Mouse (Mus musculus): ENCODE results near the gene Ppp1r36. TPM values are rescaled to one million over a fixed set of nuclear protein-coding genes. Genes with fewer than 3 reads are reported as not detected.
A peak's percentile ranks its signal among the peaks of the same experiment; 100 is the strongest.

The Ppp1r36 gene
- polyA plus RNA-seq, 1 experiment from 2014 or later = 4.5 TPM

GRCm38 (mm10) chr12:76402991-76403885 is 14.1 kb upstream of the Ppp1r36 start:
- Histone ChIP-seq H3K4me3 (peak overlapping the region; percentile 65), H3K36me3 (no peaks in the 10 kb centered on the region), H3K9me3 (no peaks in the 10 kb centered on the region), H3K27ac (peak overlapping the region; percentile 81; the same call in 1 of the 2 replicates), H3K9ac (peak overlapping the region; percentile 68), H3K4me1 (peaks cover 24% of the 10 kb centered on the region), H3K4me2 (replicated peaks) (peak overlapping the region; percentile 87), H3K27me3 (peaks cover 42% of the 10 kb centered on the region)
- WGBS = under 1% methylated on average over 54 of the region's 54 CpGs
- ATAC-seq (ENCODE audit: low FRiP score, low read depth) = peak; percentile 91

GRCm38 (mm10) chr12:76403886-76404537 is 13.3 kb upstream of the Ppp1r36 start, which contains the start of gene Hspa2:
TSS of gene Hspa2 (plus strand) at chr12:76404176.
- peaks cover 24% of the 10 kb centered on the region for H3K4me1 ChIP-seq
- peak within 1 kb of the TSS; percentile 68 for H3K9ac ChIP-seq
- peak within 1 kb of the TSS; percentile 65 for H3K4me3 ChIP-seq
- H3K9me3 ChIP-seq = no peaks in the 10 kb centered on the region
- H3K36me3 ChIP-seq = no peaks in the 10 kb centered on the region
- peak; percentile 96 for ATAC-seq (ENCODE audit: low FRiP score, low read depth)
- peak within 1 kb of the TSS; percentile 81; the same call in 1 of the 2 replicates for H3K27ac ChIP-seq
- peak within 1 kb of the TSS; percentile 87 for H3K4me2 ChIP-seq (replicated peaks)
- peaks cover 42% of the 10 kb centered on the region for H3K27me3 ChIP-seq
- WGBS = under 1% methylated on average over 54 of the region's 54 CpGs

GRCm38 (mm10) chr12:76404836-76405182 is 12.5 kb upstream of the Ppp1r36 start:
- no peak overlapping the region for H3K27ac ChIP-seq
- H3K4me2 ChIP-seq (replicated peaks) = peak overlapping the region; percentile 87
- H3K36me3 ChIP-seq = no peaks in the 10 kb centered on the region
- H3K27me3 ChIP-seq = peaks cover 42% of the 10 kb centered on the region
- H3K4me1 ChIP-seq = peaks cover 24% of the 10 kb centered on the region
- no peaks in the 10 kb centered on the region for H3K9me3 ChIP-seq
- peak overlapping the region; percentile 53; the same call in 1 of the 2 replicates for H3K9ac ChIP-seq
- peak overlapping the region; percentile 65 for H3K4me3 ChIP-seq
- ATAC-seq (ENCODE audit: low FRiP score, low read depth) = no peak
- 11% methylated on average over 20 of the region's 20 CpGs for WGBS

- peak overlapping the region; percentile 87 for H3K4me2 ChIP-seq (replicated peaks)
- H3K27ac ChIP-seq = no peak overlapping the region
- H3K27me3 ChIP-seq = peaks cover 42% of the 10 kb centered on the region
- H3K9me3 ChIP-seq = no peaks in the 10 kb centered on the region
- peak overlapping the region; percentile 65 for H3K4me3 ChIP-seq
- H3K4me1 ChIP-seq = peaks cover 24% of the 10 kb centered on the region
- no peak overlapping the region; the same call in 1 of the 2 replicates for H3K9ac ChIP-seq
- 3% methylated on average over 64 of the region's 64 CpGs for WGBS
- no peaks in the 10 kb centered on the region for H3K36me3 ChIP-seq
- no peak for ATAC-seq (ENCODE audit: low FRiP score, low read depth)
These were observed 12.0 kb upstream of the Ppp1r36 start for GRCm38 (mm10) chr12:76405183-76405970.

- Histone ChIP-seq H3K4me1 (peaks cover 24% of the 10 kb centered on the region), H3K9ac (0 out of 2 replicates have a peak overlapping the region, but pooled peaks have one; percentile 13), H3K4me2 (replicated peaks) (peak overlapping the region; percentile 87), H3K36me3 (no peaks in the 10 kb centered on the region), H3K27ac (no peak overlapping the region), H3K9me3 (no peaks in the 10 kb centered on the region), H3K27me3 (peaks cover 42% of the 10 kb centered on the region), H3K4me3 (peak overlapping the region; percentile 65)
- 2% methylated on average over 23 of the region's 23 CpGs for WGBS
- no peak for ATAC-seq (ENCODE audit: low FRiP score, low read depth)
These were observed 11.4 kb upstream of the Ppp1r36 start for GRCm38 (mm10) chr12:76405971-76406370.

- WGBS = 41% methylated on average over 1 of the region's 1 CpGs
- Histone ChIP-seq H3K9me3 (no peaks in the 10 kb centered on the region), H3K4me1 (peaks cover 24% of the 10 kb centered on the region), H3K27me3 (peaks cover 40% of the 10 kb centered on the region), H3K4me3 (no peak overlapping the region), H3K27ac (no peak overlapping the region), H3K4me2 (replicated peaks) (no peak overlapping the region), H3K36me3 (no peaks in the 10 kb centered on the region), H3K9ac (no peak overlapping the region)
- no peak for ATAC-seq (ENCODE audit: low FRiP score, low read depth)
These were observed 10.2 kb upstream of the Ppp1r36 start for GRCm38 (mm10) chr12:76407184-76407583.

- 10% methylated on average over 4 of the region's 4 CpGs for WGBS
- no peak for ATAC-seq (ENCODE audit: low FRiP score, low read depth)
- no peak overlapping the region for H3K4me3 ChIP-seq
- H3K27ac ChIP-seq = no peak overlapping the region
- peaks cover 18% of the 10 kb centered on the region for H3K4me1 ChIP-seq
- no peak overlapping the region for H3K4me2 ChIP-seq (replicated peaks)
- H3K9ac ChIP-seq = no peak overlapping the region
- no peaks in the 10 kb centered on the region for H3K9me3 ChIP-seq
- peaks cover 35% of the 10 kb centered on the region for H3K27me3 ChIP-seq
- H3K36me3 ChIP-seq = no peaks in the 10 kb centered on the region
These were observed 8.2 kb upstream of the Ppp1r36 start for GRCm38 (mm10) chr12:76409166-76409565.

GRCm38 (mm10) chr12:76415383-76416010 is 1.8 kb upstream of the Ppp1r36 start:
- H3K9ac ChIP-seq = no peak overlapping the region
- H3K4me2 ChIP-seq (replicated peaks) = no peak overlapping the region
- no peak overlapping the region for H3K4me3 ChIP-seq
- H3K4me1 ChIP-seq = no peaks in the 10 kb centered on the region
- 74% methylated on average over 12 of the region's 12 CpGs for WGBS
- ATAC-seq (ENCODE audit: low FRiP score, low read depth) = no peak
- peaks cover 4% of the 10 kb centered on the region; the same call in 1 of the 2 replicates for H3K9me3 ChIP-seq
- H3K27me3 ChIP-seq = no peaks in the 10 kb centered on the region
- H3K27ac ChIP-seq = no peak overlapping the region
- no peaks in the 10 kb centered on the region for H3K36me3 ChIP-seq

GRCm38 (mm10) chr12:76418346-76418745 is 1.0 kb downstream of the Ppp1r36 start:
- Histone ChIP-seq H3K27me3 (no peaks in the 10 kb centered on the region), H3K9me3 (peaks cover 4% of the 10 kb centered on the region; the same call in 1 of the 2 replicates), H3K4me2 (replicated peaks) (0 out of 2 replicates have a peak overlapping the region, but pooled peaks have one; percentile 81), H3K36me3 (no peaks in the 10 kb centered on the region), H3K9ac (no peak overlapping the region), H3K4me3 (no peak overlapping the region), H3K4me1 (no peaks in the 10 kb centered on the region), H3K27ac (no peak overlapping the region)
- ATAC-seq (ENCODE audit: low FRiP score, low read depth) = no peak
- WGBS = 92% methylated on average over 5 of the region's 5 CpGs

- Histone ChIP-seq H3K27ac (no peak overlapping the region), H3K9ac (no peak overlapping the region), H3K27me3 (no peaks in the 10 kb centered on the region), H3K4me3 (no peak overlapping the region), H3K4me1 (no peaks in the 10 kb centered on the region), H3K4me2 (replicated peaks) (no peak overlapping the region), H3K36me3 (no peaks in the 10 kb centered on the region), H3K9me3 (0 out of 2 replicates have a peak, but pooled peaks cover 6% of the 10 kb centered on the region)
- 88% methylated on average over 3 of the region's 3 CpGs for WGBS
- no peak for ATAC-seq (ENCODE audit: low FRiP score, low read depth)
These were observed 7.9 kb downstream of the Ppp1r36 start for GRCm38 (mm10) chr12:76425256-76425655.

- H3K9me3 ChIP-seq = 0 out of 2 replicates have a peak, but pooled peaks cover 6% of the 10 kb centered on the region
- no peak overlapping the region for H3K4me2 ChIP-seq (replicated peaks)
- H3K4me1 ChIP-seq = no peaks in the 10 kb centered on the region
- no peak overlapping the region for H3K4me3 ChIP-seq
- H3K36me3 ChIP-seq = no peaks in the 10 kb centered on the region
- H3K9ac ChIP-seq = no peak overlapping the region
- no peaks in the 10 kb centered on the region for H3K27me3 ChIP-seq
- no peak overlapping the region for H3K27ac ChIP-seq
- ATAC-seq (ENCODE audit: low FRiP score, low read depth) = no peak
- WGBS = 50% methylated on average over 5 of the region's 5 CpGs
These were observed 10.2 kb downstream of the Ppp1r36 start for GRCm38 (mm10) chr12:76427546-76427945.
